Mouse (Mus musculus): ENCODE results near the gene Tbc1d10a. TPM values are rescaled to one million over a fixed set of nuclear protein-coding genes. Genes with fewer than 3 reads are reported as not detected.
A peak's percentile ranks its signal among the peaks of the same experiment; 100 is the strongest.
"Not testable (repeated sequence)": the region's sequence is repeated elsewhere in the genome, so short reads cannot be mapped to it uniquely, and the experiment has no call there.

Tbc1d10a gene
- total and polyA plus RNA-seq, 2 experiments = 22.9 to 23.4 TPM

DNA sequence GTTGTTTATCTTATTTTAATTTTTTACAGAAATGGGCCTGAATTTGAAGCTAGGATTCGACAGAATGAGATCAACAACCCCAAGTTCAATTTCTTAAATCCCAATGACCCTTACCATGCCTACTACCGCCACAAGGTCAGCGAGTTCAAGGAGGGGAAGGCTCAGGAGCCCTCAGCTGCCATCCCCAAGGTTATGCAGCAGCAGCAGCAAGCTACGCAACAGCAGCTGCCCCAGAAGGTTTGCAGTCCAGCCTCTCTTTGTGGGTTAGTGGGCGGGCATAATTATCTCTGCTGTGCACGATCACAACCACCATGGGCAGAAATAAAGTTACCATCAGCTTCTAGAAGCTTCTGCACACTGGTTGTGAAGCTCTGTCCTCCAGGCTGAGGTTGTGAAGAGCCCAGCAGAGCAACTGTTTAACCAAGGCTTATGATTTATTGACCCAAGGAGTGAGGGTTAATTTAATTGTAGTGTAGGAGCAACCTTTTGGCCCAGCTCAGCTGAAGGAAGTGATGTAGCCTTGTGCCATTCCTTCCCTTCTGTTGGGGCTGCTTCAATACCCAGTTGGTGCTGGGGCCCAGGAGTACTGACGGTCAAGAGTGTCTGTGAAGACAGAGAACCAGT, 20.0 kb upstream of the Tbc1d10a start:
- H3K79me2 ChIP-seq (ENCODE audit: control insufficient read depth, insufficient read depth, low read length) = peaks cover 2% of the 10 kb centered on the region
- H3K4me1 ChIP-seq (ENCODE audit: control insufficient read depth, insufficient read depth, low read length) = no peaks in the 10 kb centered on the region
- H3K27ac ChIP-seq (replicated peaks; ENCODE audit: insufficient read depth, low read depth, low read length) = no peak overlapping the region
- H3K9ac ChIP-seq (ENCODE audit: low read depth, low read length) = no peak overlapping the region
- H3K4me3 ChIP-seq (ENCODE audit: insufficient read depth, low read depth, low read length) = no peak overlapping the region
- 84% methylated on average over 7 of the region's 7 CpGs for WGBS
- TF ChIP-seq POLR2A (IDR thresholded peaks at IDR 0.05; ENCODE audit: extremely low read depth, insufficient read depth, low read length) = no peak
- no peak for TF ChIP-seq CTCF (IDR thresholded peaks at IDR 0.05; ENCODE audit: low read depth, low read length)
- no peaks in the 10 kb centered on the region for H3K27me3 ChIP-seq (ENCODE audit: control insufficient read depth, insufficient read depth, low read length)
- H3K36me3 ChIP-seq (ENCODE audit: control insufficient read depth, insufficient read depth, low read length) = peaks cover 74% of the 10 kb centered on the region
- DNase-seq (ENCODE audit: extremely low read depth, low read depth, low spot score) = no peak

DNA sequence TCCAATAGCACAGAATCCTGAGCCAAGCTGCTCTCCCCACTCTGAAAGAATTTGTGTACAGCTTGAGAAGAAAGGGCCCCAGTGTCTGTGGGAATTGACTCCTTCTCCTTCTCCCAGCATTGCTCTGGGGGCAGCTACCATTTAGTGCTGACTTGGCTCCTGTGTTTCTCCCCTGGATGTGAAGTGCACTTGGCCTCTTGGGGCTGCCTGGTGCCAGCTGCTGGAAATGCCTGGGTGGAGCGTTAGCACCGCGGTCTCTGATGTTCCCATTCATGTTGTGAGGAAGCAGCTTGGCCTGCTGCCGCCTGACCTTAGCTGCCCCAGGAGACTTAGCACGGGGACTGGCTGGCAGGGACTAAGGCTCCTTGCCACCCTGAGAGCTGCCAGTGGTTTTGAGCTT, 12.0 kb upstream of the Tbc1d10a start:
- 69% methylated on average over 5 of the region's 5 CpGs for WGBS
- no peak for DNase-seq (ENCODE audit: extremely low read depth, low read depth, low spot score)
- TF ChIP-seq CTCF (IDR thresholded peaks at IDR 0.05; ENCODE audit: low read depth, low read length) (no peak), POLR2A (IDR thresholded peaks at IDR 0.05; ENCODE audit: extremely low read depth, insufficient read depth, low read length) (no peak)
- H3K36me3 ChIP-seq (ENCODE audit: control insufficient read depth, insufficient read depth, low read length) = peaks cover 86% of the 10 kb centered on the region
- no peak overlapping the region for H3K27ac ChIP-seq (replicated peaks; ENCODE audit: insufficient read depth, low read depth, low read length)
- no peaks in the 10 kb centered on the region for H3K4me1 ChIP-seq (ENCODE audit: control insufficient read depth, insufficient read depth, low read length)
- no peaks in the 10 kb centered on the region for H3K27me3 ChIP-seq (ENCODE audit: control insufficient read depth, insufficient read depth, low read length)
- no peaks in the 10 kb centered on the region for H3K79me2 ChIP-seq (ENCODE audit: control insufficient read depth, insufficient read depth, low read length)
- no peak overlapping the region for H3K4me3 ChIP-seq (ENCODE audit: insufficient read depth, low read depth, low read length)
- H3K9ac ChIP-seq (ENCODE audit: low read depth, low read length) = no peak overlapping the region

DNA sequence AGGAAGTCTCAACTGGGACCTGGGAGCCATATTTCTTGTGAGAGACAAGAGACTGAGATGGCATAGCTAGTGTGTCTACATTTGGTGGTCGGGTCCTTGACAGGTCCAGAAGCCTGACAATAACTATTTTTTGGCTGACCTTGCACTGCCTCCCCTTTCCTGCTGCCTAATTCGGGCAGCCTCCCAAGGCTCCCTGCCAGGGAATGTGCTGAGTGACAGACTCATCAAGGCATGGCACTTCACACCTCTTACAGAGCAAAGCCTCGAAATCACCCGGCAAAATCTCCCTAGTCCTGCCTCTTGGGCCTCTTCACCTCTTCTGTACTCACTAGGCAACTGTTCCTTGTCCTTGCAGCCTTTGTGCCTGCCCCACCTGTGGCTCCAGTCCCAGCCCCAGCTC, 8.9 kb upstream of the Tbc1d10a start:
- no peaks in the 10 kb centered on the region for H3K79me2 ChIP-seq (ENCODE audit: control insufficient read depth, insufficient read depth, low read length)
- peaks cover 75% of the 10 kb centered on the region for H3K36me3 ChIP-seq (ENCODE audit: control insufficient read depth, insufficient read depth, low read length)
- WGBS = 73% methylated on average over 4 of the region's 4 CpGs

DNA sequence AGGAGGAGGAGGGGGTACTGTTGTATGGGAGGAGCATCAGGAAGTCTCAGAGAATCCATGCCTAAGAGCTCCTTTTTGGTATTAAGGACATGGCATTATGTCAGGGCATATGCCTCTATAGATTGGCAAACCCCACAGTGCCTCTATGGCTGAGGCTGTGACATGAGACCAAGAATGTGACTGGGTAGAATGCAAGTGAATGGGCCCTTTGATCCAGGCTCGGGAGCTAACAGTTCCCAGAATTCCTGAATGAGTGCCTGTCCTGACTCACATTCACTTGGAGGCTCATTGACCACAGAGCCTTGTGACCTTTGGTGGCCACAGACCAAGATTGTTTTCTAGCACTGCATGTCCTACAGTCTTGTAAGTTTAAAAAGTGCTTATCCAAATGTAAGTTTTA, 4.5 kb upstream of the Tbc1d10a start:
- no peak overlapping the region for H3K27ac ChIP-seq (replicated peaks; ENCODE audit: insufficient read depth, low read depth, low read length)
- 19% methylated on average over 1 of the region's 1 CpGs for WGBS
- TF ChIP-seq POLR2A (IDR thresholded peaks at IDR 0.05; ENCODE audit: extremely low read depth, insufficient read depth, low read length) = no peak
- TF ChIP-seq CTCF (IDR thresholded peaks at IDR 0.05; ENCODE audit: low read depth, low read length) = no peak
- no peaks in the 10 kb centered on the region for H3K4me1 ChIP-seq (ENCODE audit: control insufficient read depth, insufficient read depth, low read length)
- peaks cover 37% of the 10 kb centered on the region; the same call in 1 of the 2 replicates for H3K36me3 ChIP-seq (ENCODE audit: control insufficient read depth, insufficient read depth, low read length)
- DNase-seq (ENCODE audit: extremely low read depth, low read depth, low spot score) = no peak
- H3K27me3 ChIP-seq (ENCODE audit: control insufficient read depth, insufficient read depth, low read length) = no peaks in the 10 kb centered on the region
- no peak overlapping the region for H3K4me3 ChIP-seq (ENCODE audit: insufficient read depth, low read depth, low read length)
- H3K79me2 ChIP-seq (ENCODE audit: control insufficient read depth, insufficient read depth, low read length) = peaks cover 3% of the 10 kb centered on the region; the same call in 1 of the 2 replicates
- H3K9ac ChIP-seq (ENCODE audit: low read depth, low read length) = no peak overlapping the region

More for the DNA sequence above, 8.9 kb upstream of the Tbc1d10a start:
- TF ChIP-seq CTCF (IDR thresholded peaks at IDR 0.05; ENCODE audit: low read depth, low read length) = no peak
- no peak for TF ChIP-seq POLR2A (IDR thresholded peaks at IDR 0.05; ENCODE audit: extremely low read depth, insufficient read depth, low read length)
- no peak overlapping the region for H3K4me3 ChIP-seq (ENCODE audit: insufficient read depth, low read depth, low read length)
- H3K27me3 ChIP-seq (ENCODE audit: control insufficient read depth, insufficient read depth, low read length) = no peaks in the 10 kb centered on the region
- no peak overlapping the region for H3K9ac ChIP-seq (ENCODE audit: low read depth, low read length)
- H3K27ac ChIP-seq (replicated peaks; ENCODE audit: insufficient read depth, low read depth, low read length) = no peak overlapping the region
- H3K4me1 ChIP-seq (ENCODE audit: control insufficient read depth, insufficient read depth, low read length) = no peaks in the 10 kb centered on the region
- DNase-seq (ENCODE audit: extremely low read depth, low read depth, low spot score) = no peak

DNA sequence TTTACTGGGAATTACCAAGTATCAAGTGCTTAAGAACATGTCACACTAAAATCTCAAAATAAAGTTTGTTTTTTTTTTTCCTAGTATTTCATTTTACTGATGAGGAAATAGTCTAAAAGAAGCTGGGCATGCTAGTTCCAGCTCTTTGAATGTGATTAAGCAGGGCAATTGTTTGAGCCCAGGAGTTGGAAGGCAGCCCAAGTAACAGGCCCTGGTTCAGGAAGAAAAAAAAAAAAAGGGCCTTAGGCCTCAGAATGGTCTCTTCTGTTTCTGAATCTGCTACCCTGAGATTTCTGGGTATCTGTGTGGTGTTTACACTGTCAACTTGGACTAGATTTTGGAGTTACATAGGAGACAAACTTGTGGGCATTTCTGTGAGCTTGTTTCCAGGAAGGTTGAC, 3.1 kb upstream of the Tbc1d10a start:
- no peak overlapping the region for H3K4me3 ChIP-seq (ENCODE audit: insufficient read depth, low read depth, low read length)
- DNase-seq (ENCODE audit: extremely low read depth, low read depth, low spot score) = no peak
- TF ChIP-seq POLR2A (IDR thresholded peaks at IDR 0.05; ENCODE audit: extremely low read depth, insufficient read depth, low read length) (no peak), CTCF (IDR thresholded peaks at IDR 0.05; ENCODE audit: low read depth, low read length) (no peak)
- H3K27ac ChIP-seq (replicated peaks; ENCODE audit: insufficient read depth, low read depth, low read length) = no peak overlapping the region
- H3K36me3 ChIP-seq (ENCODE audit: control insufficient read depth, insufficient read depth, low read length) = peaks cover 25% of the 10 kb centered on the region; the same call in 1 of the 2 replicates
- peaks cover 16% of the 10 kb centered on the region; the same call in 1 of the 2 replicates for H3K79me2 ChIP-seq (ENCODE audit: control insufficient read depth, insufficient read depth, low read length)
- peaks cover 12% of the 10 kb centered on the region for H3K4me1 ChIP-seq (ENCODE audit: control insufficient read depth, insufficient read depth, low read length)
- H3K9ac ChIP-seq (ENCODE audit: low read depth, low read length) = no peak overlapping the region
- no peaks in the 10 kb centered on the region for H3K27me3 ChIP-seq (ENCODE audit: control insufficient read depth, insufficient read depth, low read length)

DNA sequence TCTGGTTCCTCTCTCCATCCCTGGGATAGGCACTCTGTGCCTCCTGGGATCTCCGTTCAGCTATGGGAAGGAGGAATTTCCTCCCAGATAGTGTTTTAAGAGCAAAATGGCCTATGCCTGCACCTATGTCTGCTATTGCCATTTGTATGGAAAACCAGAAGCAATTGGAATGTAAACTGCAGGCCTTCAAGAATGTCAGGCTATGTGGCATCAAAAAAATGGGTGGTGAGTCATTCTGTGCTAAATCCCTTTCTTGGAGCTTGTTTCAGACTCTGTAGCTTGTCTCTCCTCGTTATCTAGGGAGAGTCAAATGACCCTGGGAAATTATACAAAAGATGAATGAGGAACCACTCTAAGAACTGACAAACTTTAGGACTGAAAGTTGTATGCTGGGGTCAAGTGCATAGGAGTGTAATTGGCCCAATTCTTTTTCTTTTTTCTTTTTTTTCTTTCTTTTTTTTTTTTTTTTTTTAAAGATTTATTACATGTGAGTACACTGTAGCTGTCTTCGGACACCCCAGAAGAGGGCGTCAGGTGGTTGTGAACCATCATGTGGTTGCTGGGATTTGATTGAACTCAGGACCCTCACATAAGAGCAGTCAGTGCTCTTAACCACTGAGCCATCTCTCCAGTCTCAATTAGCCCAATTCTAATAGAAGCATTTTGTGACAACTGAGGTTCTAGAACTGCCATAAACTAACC, 2.2 kb upstream of the Tbc1d10a start:
- TF ChIP-seq POLR2A (IDR thresholded peaks at IDR 0.05; ENCODE audit: extremely low read depth, insufficient read depth, low read length) = no peak
- 0 out of 2 replicates have a peak, but pooled peaks have one; percentile 9 for TF ChIP-seq CTCF (IDR thresholded peaks at IDR 0.05; ENCODE audit: low read depth, low read length)
- DNase-seq (ENCODE audit: extremely low read depth, low read depth, low spot score) = no peak
- H3K27me3 ChIP-seq (ENCODE audit: control insufficient read depth, insufficient read depth, low read length) = no peaks in the 10 kb centered on the region
- H3K27ac ChIP-seq (replicated peaks; ENCODE audit: insufficient read depth, low read depth, low read length) = no peak overlapping the region
- H3K36me3 ChIP-seq (ENCODE audit: control insufficient read depth, insufficient read depth, low read length) = peaks cover 18% of the 10 kb centered on the region; the same call in 1 of the 2 replicates
- H3K4me1 ChIP-seq (ENCODE audit: control insufficient read depth, insufficient read depth, low read length) = peaks cover 16% of the 10 kb centered on the region
- H3K9ac ChIP-seq (ENCODE audit: low read depth, low read length) = no peak overlapping the region
- H3K4me3 ChIP-seq (ENCODE audit: insufficient read depth, low read depth, low read length) = no peak overlapping the region
- peaks cover 16% of the 10 kb centered on the region; the same call in 1 of the 2 replicates for H3K79me2 ChIP-seq (ENCODE audit: control insufficient read depth, insufficient read depth, low read length)
- WGBS = 75% methylated on average over 4 of the region's 4 CpGs

DNA sequence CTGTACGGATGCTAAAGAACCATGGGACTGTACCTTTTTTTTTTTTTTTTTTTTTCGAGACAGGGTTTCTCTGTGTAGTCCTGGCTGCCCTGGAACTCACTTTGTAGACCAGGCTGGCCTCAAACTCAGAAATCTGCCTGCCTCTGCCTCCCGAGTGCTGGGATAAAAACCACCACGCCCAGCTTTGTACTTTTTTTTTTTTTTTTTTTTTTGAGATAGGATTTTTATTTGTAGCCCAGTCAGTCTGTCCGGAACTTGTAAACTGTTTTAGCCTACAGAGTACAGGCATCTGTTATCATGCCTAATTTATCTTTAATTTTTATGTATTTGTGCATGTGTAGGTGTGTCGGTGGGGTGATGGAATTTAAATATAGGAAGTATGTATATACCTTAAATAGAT, 1.1 kb upstream of the Tbc1d10a start:
- not testable (repeated sequence) for H3K4me3 ChIP-seq (ENCODE audit: insufficient read depth, low read depth, low read length); H3K27ac ChIP-seq (replicated peaks; ENCODE audit: insufficient read depth, low read depth, low read length); DNase-seq (ENCODE audit: extremely low read depth, low read depth, low spot score); H3K27me3 ChIP-seq (ENCODE audit: control insufficient read depth, insufficient read depth, low read length); H3K9ac ChIP-seq (ENCODE audit: low read depth, low read length); H3K36me3 ChIP-seq (ENCODE audit: control insufficient read depth, insufficient read depth, low read length)
- peaks cover 23% of the 10 kb centered on the region for H3K4me1 ChIP-seq (ENCODE audit: control insufficient read depth, insufficient read depth, low read length)
- peaks cover 23% of the 10 kb centered on the region; the same call in 1 of the 2 replicates for H3K79me2 ChIP-seq (ENCODE audit: control insufficient read depth, insufficient read depth, low read length)
- 86% methylated on average over 6 of the region's 6 CpGs for WGBS

All from liver, adult 2 months (tissue).